Mouse (Mus musculus) intestine, postnatal 0 days (tissue): Measurements from ENCODE around the gene Fam13c. TPM values are rescaled to one million over a fixed set of nuclear protein-coding genes. Genes with fewer than 3 reads are reported as not detected.
A peak's percentile ranks its signal among the peaks of the same experiment; 100 is the strongest.

Experiments used
- ATAC-seq: fragments of 200-750 bp; cut with Nextera tagmentation; 2 replicates; pipeline ENCODE4 v1.8.0; 2017; ENCODE audit warnings: mild to moderate bottlenecking, moderate TSS enrichment, moderate library complexity
- H3K27ac ChIP-seq: fragments of 300-500 bp; sonication (generic); 2 replicates; pipeline ENCODE4 v1.5.1; 2014; ENCODE audit warnings: mild to moderate bottlenecking, low read depth, low read length, moderate library complexity
- H3K27me3 ChIP-seq: fragments of 300-500 bp; sonication (generic); replicated peaks from 2 replicates; pipeline ENCODE4 v1.6.1; 2014; ENCODE audit warnings: low read length, mixed read lengths; ENCODE audit not compliant: control insufficient read depth, insufficient read depth
- H3K36me3 ChIP-seq: fragments of 300-500 bp; sonication (generic); 2 replicates; pipeline ENCODE4 v1.6.1; 2014; ENCODE audit warnings: mild to moderate bottlenecking, moderate library complexity; ENCODE audit not compliant: control insufficient read depth, insufficient read depth
- H3K4me1 ChIP-seq: fragments of 300-500 bp; sonication (generic); replicated peaks from 2 replicates; pipeline ENCODE4 v1.6.1; 2014; ENCODE audit warnings: antibody characterized with exemption, low read length, mixed read lengths; ENCODE audit not compliant: control insufficient read depth, insufficient read depth
- H3K4me2 ChIP-seq: fragments of 300-500 bp; sonication (generic); replicated peaks from 2 replicates; pipeline ENCODE4 v1.6.1; 2014; ENCODE audit warnings: low read depth, mild to moderate bottlenecking, moderate library complexity
- H3K4me3 ChIP-seq: fragments of 300-500 bp; sonication (generic); 2 replicates; pipeline ENCODE4 v1.5.1; 2014; ENCODE audit warnings: low read depth, low read length
- H3K9ac ChIP-seq: fragments of 300-500 bp; sonication (generic); 2 replicates; pipeline ENCODE4 v1.6.1; 2014; ENCODE audit warnings: mild to moderate bottlenecking, low read depth, low read length
- H3K9me3 ChIP-seq: fragments of 300-500 bp; sonication (generic); 2 replicates; pipeline ENCODE4 v1.6.1; 2016; ENCODE audit warnings: mixed run types; ENCODE audit not compliant: control insufficient read depth
- CTCF ChIP-seq: sonication (generic); IDR thresholded peaks from 2 replicates; pipeline ENCODE4 v1.5.1; 2016; ENCODE audit warnings: low read depth, mild to moderate bottlenecking, control low read depth, antibody characterized with exemption, moderate library complexity
- WGBS: fragments of 180-500 bp; shearing (Covaris S2); extraction: QIAGEN DNeasy Blood & Tissue Kit; methylation state at CpG from one replicate; pipeline ENCODE4 v1.1.7; 2014; 5-methylcytosine and 5-hydroxymethylcytosine counted together
- polyA plus RNA-seq: library from polyadenylated mRNA; unstranded; fragments of >200 nt; fragmentation: Nextera tagmentation; extraction: Ambion mirVana; gene quantifications from 2 replicates; pipeline ENCODE4 v1.2.1, GENCODE M21; 2015

Gene Fam13c
- polyA plus RNA-seq, 1 experiment from 2014 or later, result 2.9 TPM

GRCm38 (mm10) chr10:70537694-70538093, 97.4 kb downstream of the Fam13c start:
- Histone ChIP-seq H3K4me1 (no peaks in the 10 kb centered on the region), H3K4me2 (no peak overlapping the region), H3K27ac (no peak overlapping the region), H3K36me3 (no peaks in the 10 kb centered on the region), H3K9ac (no peak overlapping the region), H3K4me3 (no peak overlapping the region), H3K9me3 (no peaks in the 10 kb centered on the region), H3K27me3 (no peaks in the 10 kb centered on the region)
- TF ChIP-seq CTCF, result no peak
- no peak for ATAC-seq
- WGBS, result 70% methylated on average over 10 of the region's 10 CpGs

DNA sequence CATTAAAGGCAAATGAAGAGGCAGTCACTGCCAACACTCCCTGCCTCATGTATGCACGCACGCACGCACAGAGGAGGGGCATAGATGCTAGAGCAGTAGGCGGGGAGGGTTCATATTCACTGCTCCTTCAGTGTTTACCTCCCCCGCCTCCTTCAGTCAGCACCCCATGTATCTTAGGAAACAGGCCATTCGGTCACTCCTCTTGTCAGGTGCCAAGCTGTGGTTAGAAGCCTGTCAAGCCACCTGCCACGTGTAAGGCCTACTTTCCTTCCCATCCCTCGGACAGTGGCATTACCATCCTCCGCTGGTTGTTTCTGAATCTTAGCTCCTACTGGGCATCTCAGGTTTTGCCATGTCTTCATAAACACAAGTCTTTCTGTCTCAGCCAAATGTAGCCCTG, 99.0 kb downstream of the Fam13c start:
- H3K4me3 ChIP-seq, result no peak overlapping the region
- 96% methylated on average over 9 of the region's 9 CpGs for WGBS
- no peak overlapping the region for H3K27ac ChIP-seq
- no peak for TF ChIP-seq CTCF
- H3K27me3 ChIP-seq, result no peaks in the 10 kb centered on the region
- ATAC-seq, result no peak
- H3K9ac ChIP-seq, result no peak overlapping the region
- no peaks in the 10 kb centered on the region for H3K4me1 ChIP-seq
- H3K36me3 ChIP-seq, result no peaks in the 10 kb centered on the region
- H3K4me2 ChIP-seq, result no peak overlapping the region
- H3K9me3 ChIP-seq, result no peaks in the 10 kb centered on the region

DNA sequence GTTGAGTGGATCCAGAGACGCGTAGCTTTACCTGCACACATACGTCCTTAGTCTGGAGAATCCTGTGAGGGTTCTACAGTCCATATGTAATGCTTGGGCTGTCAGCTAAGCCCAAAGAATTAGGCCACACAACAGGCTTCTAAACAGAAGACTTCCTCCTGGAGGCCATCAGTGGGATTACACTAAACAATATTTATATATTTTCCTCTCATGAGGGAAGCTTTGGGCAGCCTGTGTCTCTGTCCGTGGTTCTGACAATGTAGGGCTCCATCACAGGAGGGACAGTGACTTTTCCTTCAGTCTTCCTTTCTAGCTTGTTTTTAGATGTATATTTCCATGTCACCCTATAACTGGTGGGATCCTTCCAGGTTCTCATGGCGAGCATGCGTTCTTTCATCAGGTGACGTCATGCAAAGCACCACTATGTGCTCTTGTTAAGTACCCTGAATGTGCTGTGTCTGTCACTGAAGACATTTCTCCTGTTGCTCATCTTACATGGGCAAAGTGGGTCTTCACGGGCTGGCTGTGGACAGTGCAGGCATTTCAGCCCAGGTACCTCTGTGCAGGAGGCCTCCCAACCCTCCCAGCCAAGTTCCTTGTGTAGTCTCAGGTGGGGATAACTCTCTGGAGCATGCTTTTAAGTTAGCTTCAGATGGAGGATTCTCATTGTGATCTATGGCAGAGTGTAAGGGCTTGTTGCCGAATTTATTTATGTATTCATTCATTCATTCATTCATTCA, 100.3 kb downstream of the Fam13c start:
- H3K4me2 ChIP-seq, result no peak overlapping the region
- peak; percentile 65 for TF ChIP-seq CTCF
- no peaks in the 10 kb centered on the region for H3K9me3 ChIP-seq
- H3K4me1 ChIP-seq, result no peaks in the 10 kb centered on the region
- H3K27ac ChIP-seq, result no peak overlapping the region
- no peak overlapping the region for H3K9ac ChIP-seq
- H3K27me3 ChIP-seq, result no peaks in the 10 kb centered on the region
- 85% methylated on average over 9 of the region's 9 CpGs for WGBS
- no peak overlapping the region for H3K4me3 ChIP-seq
- no peak for ATAC-seq
- H3K36me3 ChIP-seq, result no peaks in the 10 kb centered on the region

DNA sequence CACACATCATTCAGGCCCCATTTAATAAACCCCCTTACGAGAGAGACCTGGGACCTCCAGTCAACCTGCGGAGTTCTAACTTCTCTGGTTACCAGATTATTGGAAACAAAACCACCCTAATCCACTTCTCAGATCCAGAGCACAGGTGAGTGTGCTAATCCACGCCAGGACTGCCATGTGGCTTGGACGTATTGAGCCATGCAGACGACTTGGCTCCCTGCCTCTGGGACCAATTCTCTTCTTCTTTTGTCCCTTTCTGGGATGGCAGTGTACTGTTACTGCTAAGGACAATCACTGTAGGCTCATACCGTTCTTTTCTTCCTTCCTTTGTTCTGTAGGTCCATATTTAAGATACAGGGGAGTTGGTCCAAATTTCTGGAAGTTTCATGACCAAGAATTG, 102.6 kb downstream of the Fam13c start:
- no peak overlapping the region for H3K27ac ChIP-seq
- 87% methylated on average over 6 of the region's 6 CpGs for WGBS
- no peak for TF ChIP-seq CTCF

DNA sequence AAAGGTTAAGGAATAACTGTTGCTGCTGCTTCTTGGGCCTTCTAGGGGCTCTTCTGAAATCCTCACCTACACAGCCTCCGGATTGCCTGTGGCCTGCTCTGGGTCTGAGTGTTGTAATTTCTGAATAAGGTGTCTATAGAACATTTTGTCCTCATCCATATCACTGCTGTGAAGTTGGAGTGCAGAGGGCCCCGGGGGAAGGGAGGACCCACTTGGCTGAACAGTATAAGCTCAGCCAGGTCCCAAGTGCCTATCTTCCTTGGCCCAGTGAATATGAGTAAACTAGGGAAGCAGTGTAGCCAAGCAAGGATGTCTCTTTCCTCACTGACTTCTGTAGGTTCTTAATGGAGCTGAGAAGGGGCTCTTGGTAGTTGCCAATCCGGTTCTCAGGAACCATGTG, 112.2 kb downstream of the Fam13c start:
- 91% methylated on average over 3 of the region's 3 CpGs for WGBS
- ATAC-seq, result no peak
- no peak overlapping the region for H3K4me3 ChIP-seq

More for the DNA sequence above, 102.6 kb downstream of the Fam13c start:
- Histone ChIP-seq H3K4me3 (no peak overlapping the region), H3K27me3 (no peaks in the 10 kb centered on the region), H3K4me2 (no peak overlapping the region), H3K9ac (no peak overlapping the region), H3K36me3 (no peaks in the 10 kb centered on the region), H3K4me1 (no peaks in the 10 kb centered on the region), H3K9me3 (no peaks in the 10 kb centered on the region)
- ATAC-seq, result no peak

DNA sequence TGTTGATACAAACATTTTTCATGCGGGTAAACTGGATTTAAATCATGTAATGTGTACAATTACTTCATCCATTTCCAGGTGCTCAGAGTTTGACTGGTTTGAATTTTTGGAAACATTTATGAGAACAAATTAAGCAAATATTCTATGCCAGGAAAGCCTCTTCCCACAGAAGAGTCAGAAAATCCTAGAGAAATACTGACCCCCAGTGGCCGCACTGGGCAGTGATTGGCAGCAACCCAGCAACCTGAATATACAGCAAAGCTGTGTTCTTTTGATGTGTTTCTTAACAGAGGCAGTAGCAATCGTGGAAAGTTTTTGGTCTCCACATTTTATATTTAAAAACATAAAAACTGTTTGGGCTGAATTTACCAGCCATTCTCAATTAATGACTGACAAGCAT, 123.4 kb downstream of the Fam13c start:
- Histone ChIP-seq H3K27ac (no peak overlapping the region), H3K9me3 (no peaks in the 10 kb centered on the region), H3K27me3 (no peaks in the 10 kb centered on the region), H3K4me2 (no peak overlapping the region), H3K9ac (no peak overlapping the region), H3K4me1 (no peaks in the 10 kb centered on the region), H3K36me3 (no peaks in the 10 kb centered on the region), H3K4me3 (no peak overlapping the region)
- ATAC-seq, result no peak
- 22% methylated on average over 3 of the region's 3 CpGs for WGBS
- peak; percentile 81 for TF ChIP-seq CTCF

More for the DNA sequence above, 112.2 kb downstream of the Fam13c start:
- Histone ChIP-seq H3K4me2 (no peak overlapping the region), H3K4me1 (no peaks in the 10 kb centered on the region), H3K36me3 (no peaks in the 10 kb centered on the region), H3K27me3 (no peaks in the 10 kb centered on the region), H3K27ac (no peak overlapping the region), H3K9me3 (no peaks in the 10 kb centered on the region), H3K9ac (no peak overlapping the region)
- no peak for TF ChIP-seq CTCF
